In the genomic region with DNA sequence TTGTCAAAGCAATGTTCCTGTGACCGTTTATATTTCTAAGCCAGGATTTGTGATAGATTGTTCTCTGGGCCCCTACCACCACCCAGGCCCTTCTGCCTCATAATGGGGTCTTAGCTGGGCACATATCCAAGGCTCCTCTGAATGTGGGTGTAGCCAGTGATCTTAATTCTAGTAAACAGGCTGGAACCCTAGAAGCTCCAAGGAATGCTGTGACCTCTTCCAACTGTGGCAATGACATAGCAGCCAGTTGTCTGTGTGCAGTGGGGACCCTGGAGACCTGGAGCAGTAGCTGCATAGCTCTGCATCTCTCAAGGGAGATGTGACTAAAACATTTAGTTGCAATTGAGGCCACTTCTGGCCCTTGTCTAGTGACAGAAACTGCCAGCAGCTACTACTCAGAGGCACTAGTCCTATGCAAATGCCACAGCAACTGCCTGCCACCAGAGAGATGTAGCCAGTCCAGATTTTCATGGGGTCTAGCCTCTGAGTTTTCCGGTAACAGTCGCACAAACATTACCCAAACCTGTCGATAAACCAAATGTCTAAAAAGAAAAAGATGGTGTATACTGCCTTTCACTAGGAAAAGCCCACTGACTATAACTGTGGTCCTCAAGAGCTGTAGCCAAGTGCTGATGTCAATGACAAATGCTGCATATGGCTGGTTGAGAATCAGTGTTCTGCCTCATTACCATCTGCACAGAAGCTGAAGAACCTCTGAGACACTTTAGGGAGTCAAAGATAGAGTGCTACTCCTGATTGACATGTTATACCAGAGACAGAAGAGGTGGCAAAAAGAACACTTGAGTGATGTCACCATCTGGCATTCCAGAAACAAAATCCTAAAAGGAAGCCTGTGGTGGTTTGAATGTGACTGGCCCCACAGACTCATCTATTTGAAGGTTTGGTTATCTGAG, we compare ENCODE assay signal across 10 mouse cellular contexts.
A peak's percentile ranks its signal among the peaks of the same experiment; 100 is the strongest.
DNase-seq lines count a peak whose midpoint lies in the region; ATAC-seq and TF ChIP-seq lines count a peak whose summit lies in the region.
"Had no signal": no experiment of that assay in that cellular context is flagged by ENCODE, and none has a peak within 500 bp of the region (broad histone marks: within the 10 kb centered on the region; RNA-seq: fewer than 3 reads in every experiment).

No protein-coding gene starts in this region.

- no peak overlapping the region for H3K4me3 ChIP-seq in limb, embryonic 12.5 days (replicated peaks)
- H3K4me3 ChIP-seq in limb, embryonic 10.5 days, result no peak overlapping the region
- H3K4me3 ChIP-seq in forebrain, embryonic 10.5 days, result no peak overlapping the region
- H3K4me3 ChIP-seq in hindbrain, postnatal 0 days (ENCODE audit: low read length), result no peak overlapping the region
- no peak overlapping the region for H3K4me3 ChIP-seq in kidney, embryonic 16.5 days (ENCODE audit: low read length)
- H3K4me3 ChIP-seq: liver, embryonic 12.5 days had no signal

- no peak overlapping the region for H3K9ac ChIP-seq in limb, embryonic 12.5 days (replicated peaks)
- no peak overlapping the region for H3K9ac ChIP-seq in hindbrain, postnatal 0 days (replicated peaks; ENCODE audit: low read length)
- no peak overlapping the region for H3K9ac ChIP-seq in kidney, embryonic 16.5 days (replicated peaks; ENCODE audit: low read length)
- H3K9ac ChIP-seq: liver, embryonic 12.5 days had no signal

- 87% methylated on average over 4 of the region's 4 CpGs for WGBS in limb, embryonic 12.5 days
- WGBS in limb, embryonic 10.5 days, result 90% methylated on average over 4 of the region's 4 CpGs
- WGBS in forebrain, embryonic 10.5 days, result 89% methylated on average over 4 of the region's 4 CpGs
- WGBS in hindbrain, postnatal 0 days, result 71% methylated on average over 4 of the region's 4 CpGs
- WGBS in kidney, embryonic 16.5 days, result 83% methylated on average over 4 of the region's 4 CpGs

- no peaks in the 10 kb centered on the region for H3K27me3 ChIP-seq in limb, embryonic 12.5 days
- H3K27me3 ChIP-seq in limb, embryonic 10.5 days (ENCODE audit: low read depth, poor library complexity, severe bottlenecking), result no peaks in the 10 kb centered on the region
- H3K27me3 ChIP-seq in forebrain, embryonic 10.5 days (ENCODE audit: poor library complexity, severe bottlenecking), result no peaks in the 10 kb centered on the region
- no peaks in the 10 kb centered on the region for H3K27me3 ChIP-seq in hindbrain, postnatal 0 days (ENCODE audit: insufficient read depth, low read length)
- H3K27me3 ChIP-seq in kidney, embryonic 16.5 days (ENCODE audit: insufficient read depth, low read length), result no peaks in the 10 kb centered on the region
- H3K27me3 ChIP-seq: liver, embryonic 12.5 days had no signal

- no peaks in the 10 kb centered on the region for H3K36me3 ChIP-seq in limb, embryonic 12.5 days
- 0 out of 2 replicates have a peak, but pooled peaks cover 5% of the 10 kb centered on the region for H3K36me3 ChIP-seq in limb, embryonic 10.5 days
- peaks cover 7% of the 10 kb centered on the region; the same call in 1 of the 2 replicates for H3K36me3 ChIP-seq in forebrain, embryonic 10.5 days (replicated peaks)
- H3K36me3 ChIP-seq in hindbrain, postnatal 0 days (ENCODE audit: insufficient read depth, low read length), result no peaks in the 10 kb centered on the region
- no peaks in the 10 kb centered on the region for H3K36me3 ChIP-seq in kidney, embryonic 16.5 days (ENCODE audit: insufficient read depth, low read length)
- H3K36me3 ChIP-seq: liver, embryonic 12.5 days had no signal

- no peak for TF ChIP-seq CTCF in hindbrain, postnatal 0 days (IDR thresholded peaks at IDR 0.05; ENCODE audit: low read depth)

- peak; percentile 45 for DNase-seq in adrenal gland, postnatal 14 days
- DNase-seq in adrenal gland, adult 18-20 months (ENCODE audit: low spot score in 2 of 2), result no peak
- DNase-seq in limb, embryonic 10.5 days (ENCODE audit: low spot score), result no peak
- no peak for DNase-seq in forebrain, embryonic 10.5 days (ENCODE audit: extremely low spot score, low spot score)
- no peak for DNase-seq in hindbrain, postnatal 0 days (ENCODE audit: low spot score)
- DNase-seq in frontal cortex, postnatal 25 days (ENCODE audit: low spot score in 2 of 2), result no peak
- DNase-seq: kidney, adult 11 months had no signal

- H3K27ac ChIP-seq in limb, embryonic 12.5 days, result 0 out of 2 replicates have a peak overlapping the region, but pooled peaks have one; percentile 41
- H3K27ac ChIP-seq in limb, embryonic 10.5 days, result no peak overlapping the region
- H3K27ac ChIP-seq in forebrain, embryonic 10.5 days, result peak overlapping the region; percentile 86
- H3K27ac ChIP-seq in hindbrain, postnatal 0 days, result peak overlapping the region; percentile 15; the same call in 1 of the 2 replicates
- no peak overlapping the region for H3K27ac ChIP-seq in kidney, embryonic 16.5 days (ENCODE audit: low read length)
- H3K27ac ChIP-seq: liver, embryonic 12.5 days had no signal

- H3K4me2 ChIP-seq in limb, embryonic 12.5 days, result no peak overlapping the region
- no peak overlapping the region for H3K4me2 ChIP-seq in hindbrain, postnatal 0 days (ENCODE audit: low read depth, low read length)
- no peak overlapping the region for H3K4me2 ChIP-seq in kidney, embryonic 16.5 days (replicated peaks; ENCODE audit: low read depth, low read length)
- H3K4me2 ChIP-seq: liver, embryonic 12.5 days had no signal

- H3K9me3 ChIP-seq in limb, embryonic 12.5 days, result no peaks in the 10 kb centered on the region
- no peaks in the 10 kb centered on the region for H3K9me3 ChIP-seq in limb, embryonic 10.5 days (replicated peaks)
- H3K9me3 ChIP-seq in forebrain, embryonic 10.5 days, result no peaks in the 10 kb centered on the region
- no peaks in the 10 kb centered on the region for H3K9me3 ChIP-seq in hindbrain, postnatal 0 days (ENCODE audit: low read length)
- no peaks in the 10 kb centered on the region for H3K9me3 ChIP-seq in kidney, embryonic 16.5 days (ENCODE audit: low read length)
- H3K9me3 ChIP-seq: liver, embryonic 12.5 days had no signal

- ATAC-seq in limb, embryonic 12.5 days (ENCODE audit: insufficient number of reproducible peaks, insufficient read depth, low FRiP score, low TSS enrichment, low read depth), result no peak
- ATAC-seq in hindbrain, postnatal 0 days, result no peak
- no peak for ATAC-seq in kidney, embryonic 16.5 days (ENCODE audit: low FRiP score, low TSS enrichment)
- ATAC-seq: liver, embryonic 12.5 days had no signal

- H3K4me1 ChIP-seq in limb, embryonic 12.5 days (replicated peaks), result peaks cover 51% of the 10 kb centered on the region
- peaks cover 45% of the 10 kb centered on the region for H3K4me1 ChIP-seq in limb, embryonic 10.5 days
- H3K4me1 ChIP-seq in forebrain, embryonic 10.5 days, result peaks cover 95% of the 10 kb centered on the region
- H3K4me1 ChIP-seq in hindbrain, postnatal 0 days (ENCODE audit: insufficient read depth, low read length), result peaks cover 25% of the 10 kb centered on the region
- H3K4me1 ChIP-seq in kidney, embryonic 16.5 days (ENCODE audit: insufficient read depth, low read length), result peaks cover 14% of the 10 kb centered on the region

Comparison
In these comparisons a context has a peak if more than half of its experiments do, and no peak if none do; other contexts are left out.
1. H3K27ac ChIP-seq: peak in limb, embryonic 12.5 days (single experiment), forebrain, embryonic 10.5 days (single experiment) and hindbrain, postnatal 0 days (single experiment); none in limb, embryonic 10.5 days (single experiment) and kidney, embryonic 16.5 days (single experiment).